Mouse (Mus musculus): ENCODE data around the gene Ddx25. TPM values are rescaled to one million over a fixed set of nuclear protein-coding genes. Genes with fewer than 3 reads are reported as not detected.

The Ddx25 gene
- total RNA-seq, 2 experiments from 2014 or later = 0.05 to 0.09 TPM

GRCm38 (mm10) chr9:35493033-35493732 is 65.1 kb downstream of the Ddx25 start:
- no peak for DNase-seq

GRCm38 (mm10) chr9:35491109-35491866 is 67.0 kb downstream of the Ddx25 start:
- no peak for DNase-seq

- no peak for DNase-seq
Measured at GRCm38 (mm10) chr9:35488496-35488895, 69.8 kb downstream of the Ddx25 start.

Other genes starting within 250 kb of the Ddx25 start
- gene Cdon, start 137.4 kb downstream of the Ddx25 start, total RNA-seq (2021) = 10 to 100 TPM; 29.5 to 37.8 TPM
- not detected for gene Gm1113, start 40.3 kb downstream of the Ddx25 start, total RNA-seq (2021)
- gene Pus3, start 67 bp upstream of the Ddx25 start, total RNA-seq (2021) = 10 to 100 TPM; 10.6 to 11.9 TPM
- under 1 TPM; 0.23 to 0.52 TPM for gene Pate2, start 11.8 kb upstream of the Ddx25 start, total RNA-seq (2021)
- 1 to 10 TPM; 1.4 to 2.3 TPM for gene Hyls1, start 11.9 kb upstream of the Ddx25 start, total RNA-seq (2021)
- gene Pate4, start 53.4 kb upstream of the Ddx25 start, total RNA-seq (2021) = not detected
- not detected for gene Pate3, start 89.7 kb upstream of the Ddx25 start, total RNA-seq (2021)
- not detected for gene Pate1, start 128.9 kb upstream of the Ddx25 start, total RNA-seq (2021)
- gene Gm17677, start 182.5 kb upstream of the Ddx25 start, total RNA-seq (2021) = not detected
- gene Gm17727, start 219.6 kb upstream of the Ddx25 start, total RNA-seq (2021) = not detected
- not detected for gene Gm27235, start 231.6 kb upstream of the Ddx25 start, total RNA-seq (2021)
- gene D730048I06Rik, start 231.6 kb upstream of the Ddx25 start, total RNA-seq (2021) = not detected

All from gastrocnemius, postnatal 10 days (tissue).